Mouse (Mus musculus): Measurements from ENCODE around the gene Ccl7. TPM values are rescaled to one million over a fixed set of nuclear protein-coding genes. Genes with fewer than 3 reads are reported as not detected.

Ccl7 gene
- polyA plus RNA-seq, 1 experiment: not detected

- Histone ChIP-seq H3K27me3 (ENCODE audit: control insufficient read depth, insufficient read depth, low read length) (no peaks in the 10 kb centered on the region), H3K4me3 (ENCODE audit: extremely low read depth, insufficient read depth, insufficient read length) (no peak overlapping the region), H3K27ac (ENCODE audit: insufficient read depth, low read length) (no peak overlapping the region), H3K36me3 (ENCODE audit: control insufficient read depth, insufficient read depth, low read length) (no peaks in the 10 kb centered on the region), H3K4me1 (ENCODE audit: control insufficient read depth, insufficient read depth, insufficient read length) (no peaks in the 10 kb centered on the region)
- TF ChIP-seq CTCF (IDR thresholded peaks at IDR 0.05; ENCODE audit: extremely low read depth, insufficient read depth, insufficient read length, insufficient replicate concordance) (no peak), POLR2A (IDR thresholded peaks at IDR 0.05; ENCODE audit: low read depth, low read length) (no peak)
- 61% methylated on average over 8 of the region's 8 CpGs for WGBS
- DNase-seq (ENCODE audit: low read depth in 1 of 2, low spot score in 2 of 2): no peak
Measured at GRCm38 (mm10) chr11:82032678-82033344, 12.7 kb upstream of the Ccl7 start.

DNA sequence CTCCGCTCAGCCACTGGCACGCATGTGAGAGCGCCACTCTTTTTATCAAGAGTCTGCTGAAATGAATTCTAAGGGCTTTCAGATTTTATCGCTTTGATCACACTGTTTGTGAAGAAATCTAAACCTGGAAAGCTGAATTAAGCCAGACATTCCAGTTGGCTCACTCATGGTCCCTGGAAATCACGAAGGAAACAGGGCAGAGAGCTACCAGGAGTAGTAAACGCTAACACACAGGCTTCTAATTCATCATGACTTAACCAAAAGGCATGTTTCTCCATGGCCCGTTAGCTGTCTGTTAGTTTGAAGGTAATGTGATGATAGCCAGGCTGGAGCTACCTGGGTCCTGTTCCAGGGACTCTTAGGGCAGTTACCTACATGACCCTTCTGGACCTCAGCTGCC, 11.1 kb upstream of the Ccl7 start:
- Histone ChIP-seq H3K4me1 (ENCODE audit: control insufficient read depth, insufficient read depth, insufficient read length) (no peaks in the 10 kb centered on the region), H3K4me3 (ENCODE audit: extremely low read depth, insufficient read depth, insufficient read length) (no peak overlapping the region), H3K27me3 (ENCODE audit: control insufficient read depth, insufficient read depth, low read length) (no peaks in the 10 kb centered on the region), H3K36me3 (ENCODE audit: control insufficient read depth, insufficient read depth, low read length) (no peaks in the 10 kb centered on the region), H3K27ac (ENCODE audit: insufficient read depth, low read length) (no peak overlapping the region)
- whole genome bisulfite sequencing: 88% methylated on average over 7 of the region's 7 CpGs
- no peak for DNase-seq (ENCODE audit: low read depth in 1 of 2, low spot score in 2 of 2)
- TF ChIP-seq POLR2A (IDR thresholded peaks at IDR 0.05; ENCODE audit: low read depth, low read length): no peak
- TF ChIP-seq CTCF (IDR thresholded peaks at IDR 0.05; ENCODE audit: extremely low read depth, insufficient read depth, insufficient read length, insufficient replicate concordance): no peak

GRCm38 (mm10) chr11:82035356-82035755, 10.2 kb upstream of the Ccl7 start, which contains the start of gene Ccl2:
Gene Ccl2 (plus strand): TSS chr11:82035571.
- H3K27me3 ChIP-seq (ENCODE audit: control insufficient read depth, insufficient read depth, low read length): no peaks in the 10 kb centered on the region
- H3K4me1 ChIP-seq (ENCODE audit: control insufficient read depth, insufficient read depth, insufficient read length): no peaks in the 10 kb centered on the region
- DNase-seq (ENCODE audit: low read depth in 1 of 2, low spot score in 2 of 2): no peak
- H3K27ac ChIP-seq (ENCODE audit: insufficient read depth, low read length): no peak within 1 kb of the TSS
- 26% methylated on average over 5 of the region's 5 CpGs for WGBS
- H3K36me3 ChIP-seq (ENCODE audit: control insufficient read depth, insufficient read depth, low read length): no peaks in the 10 kb centered on the region
- no peak within 1 kb of the TSS for H3K4me3 ChIP-seq (ENCODE audit: extremely low read depth, insufficient read depth, insufficient read length)
- TF ChIP-seq CTCF (IDR thresholded peaks at IDR 0.05; ENCODE audit: extremely low read depth, insufficient read depth, insufficient read length, insufficient replicate concordance) (no peak), POLR2A (IDR thresholded peaks at IDR 0.05; ENCODE audit: low read depth, low read length) (no peak)

GRCm38 (mm10) chr11:82035857-82036256, 9.7 kb upstream of the Ccl7 start:
- Histone ChIP-seq H3K27ac (ENCODE audit: insufficient read depth, low read length) (no peak overlapping the region), H3K4me3 (ENCODE audit: extremely low read depth, insufficient read depth, insufficient read length) (no peak overlapping the region), H3K27me3 (ENCODE audit: control insufficient read depth, insufficient read depth, low read length) (no peaks in the 10 kb centered on the region), H3K4me1 (ENCODE audit: control insufficient read depth, insufficient read depth, insufficient read length) (no peaks in the 10 kb centered on the region), H3K36me3 (ENCODE audit: control insufficient read depth, insufficient read depth, low read length) (no peaks in the 10 kb centered on the region)
- TF ChIP-seq CTCF (IDR thresholded peaks at IDR 0.05; ENCODE audit: extremely low read depth, insufficient read depth, insufficient read length, insufficient replicate concordance) (no peak), POLR2A (IDR thresholded peaks at IDR 0.05; ENCODE audit: low read depth, low read length) (no peak)
- no peak for DNase-seq (ENCODE audit: low read depth in 1 of 2, low spot score in 2 of 2)
- WGBS: 87% methylated on average over 2 of the region's 2 CpGs

GRCm38 (mm10) chr11:82038535-82038934, 7.0 kb upstream of the Ccl7 start, which contains the start of gene Gm17268:
Gene Gm17268 (minus strand): TSS chr11:82038562.
- Histone ChIP-seq H3K36me3 (ENCODE audit: control insufficient read depth, insufficient read depth, low read length) (no peaks in the 10 kb centered on the region), H3K27me3 (ENCODE audit: control insufficient read depth, insufficient read depth, low read length) (no peaks in the 10 kb centered on the region), H3K4me3 (ENCODE audit: extremely low read depth, insufficient read depth, insufficient read length) (no peak within 1 kb of the TSS), H3K27ac (ENCODE audit: insufficient read depth, low read length) (no peak within 1 kb of the TSS), H3K4me1 (ENCODE audit: control insufficient read depth, insufficient read depth, insufficient read length) (no peaks in the 10 kb centered on the region)
- 37% methylated on average over 2 of the region's 2 CpGs for WGBS
- TF ChIP-seq POLR2A (IDR thresholded peaks at IDR 0.05; ENCODE audit: low read depth, low read length): no peak
- no peak for TF ChIP-seq CTCF (IDR thresholded peaks at IDR 0.05; ENCODE audit: extremely low read depth, insufficient read depth, insufficient read length, insufficient replicate concordance)
- no peak for DNase-seq (ENCODE audit: low read depth in 1 of 2, low spot score in 2 of 2)

DNA sequence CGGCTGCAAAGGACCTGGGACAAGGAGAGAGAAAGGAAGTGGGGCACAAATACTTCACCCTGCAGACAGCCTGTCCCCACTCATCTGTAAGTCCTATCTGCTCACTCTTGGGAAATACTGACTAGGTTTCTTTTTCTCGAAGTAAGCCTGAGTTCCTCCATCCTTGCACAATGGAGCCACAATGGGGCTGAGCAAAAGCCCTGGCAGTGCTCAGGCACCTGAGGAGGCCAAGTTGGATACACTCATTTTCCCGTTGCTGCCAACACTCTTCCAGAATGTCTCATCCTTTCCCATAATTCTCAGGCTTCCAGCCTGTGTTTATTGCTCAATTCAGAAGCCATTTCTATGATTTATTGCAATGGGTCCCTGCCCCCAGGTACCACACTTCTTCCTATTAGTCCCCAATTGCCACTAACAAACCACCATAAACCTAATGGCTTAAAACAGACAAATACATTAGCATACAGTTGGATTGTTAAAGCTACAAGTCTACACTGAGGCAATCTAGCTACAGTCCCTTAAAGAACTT, 6.3 kb upstream of the Ccl7 start:
- 26% methylated on average over 3 of the region's 3 CpGs for WGBS
- Histone ChIP-seq H3K36me3 (ENCODE audit: control insufficient read depth, insufficient read depth, low read length) (no peaks in the 10 kb centered on the region), H3K4me1 (ENCODE audit: control insufficient read depth, insufficient read depth, insufficient read length) (no peaks in the 10 kb centered on the region), H3K27me3 (ENCODE audit: control insufficient read depth, insufficient read depth, low read length) (no peaks in the 10 kb centered on the region), H3K27ac (ENCODE audit: insufficient read depth, low read length) (no peak overlapping the region), H3K4me3 (ENCODE audit: extremely low read depth, insufficient read depth, insufficient read length) (no peak overlapping the region)
- no peak for TF ChIP-seq CTCF (IDR thresholded peaks at IDR 0.05; ENCODE audit: extremely low read depth, insufficient read depth, insufficient read length, insufficient replicate concordance)
- no peak for DNase-seq (ENCODE audit: low read depth in 1 of 2, low spot score in 2 of 2)

DNA sequence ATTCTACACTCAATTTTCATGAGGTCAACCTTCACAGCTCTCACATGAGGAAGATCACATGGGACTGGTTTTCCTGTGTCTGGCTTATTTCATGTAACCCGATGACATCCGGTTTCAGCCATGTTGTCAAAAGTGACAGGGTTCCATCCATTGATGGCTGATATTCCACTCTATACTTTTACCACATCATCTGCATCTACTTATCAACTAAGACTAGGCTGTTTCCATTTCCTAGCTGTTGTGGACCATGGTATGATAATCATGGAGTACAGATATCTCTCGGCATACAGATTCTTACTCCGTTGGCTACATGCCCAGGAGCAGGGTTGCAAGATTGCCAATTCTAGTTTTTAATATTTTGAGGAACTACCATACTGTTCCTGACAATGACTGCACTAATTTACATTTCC, 3.8 kb upstream of the Ccl7 start:
- DNase-seq (ENCODE audit: low read depth in 1 of 2, low spot score in 2 of 2): no peak
- Histone ChIP-seq H3K27me3 (ENCODE audit: control insufficient read depth, insufficient read depth, low read length) (no peaks in the 10 kb centered on the region), H3K36me3 (ENCODE audit: control insufficient read depth, insufficient read depth, low read length) (no peaks in the 10 kb centered on the region), H3K4me1 (ENCODE audit: control insufficient read depth, insufficient read depth, insufficient read length) (no peaks in the 10 kb centered on the region), H3K4me3 (ENCODE audit: extremely low read depth, insufficient read depth, insufficient read length) (no peak overlapping the region), H3K27ac (ENCODE audit: insufficient read depth, low read length) (no peak overlapping the region)
- TF ChIP-seq CTCF (IDR thresholded peaks at IDR 0.05; ENCODE audit: extremely low read depth, insufficient read depth, insufficient read length, insufficient replicate concordance) (no peak), POLR2A (IDR thresholded peaks at IDR 0.05; ENCODE audit: low read depth, low read length) (no peak)
- WGBS: 53% methylated on average over 4 of the region's 4 CpGs
